9 mouse cellular contexts compared by ENCODE assay signal in the genomic region with DNA sequence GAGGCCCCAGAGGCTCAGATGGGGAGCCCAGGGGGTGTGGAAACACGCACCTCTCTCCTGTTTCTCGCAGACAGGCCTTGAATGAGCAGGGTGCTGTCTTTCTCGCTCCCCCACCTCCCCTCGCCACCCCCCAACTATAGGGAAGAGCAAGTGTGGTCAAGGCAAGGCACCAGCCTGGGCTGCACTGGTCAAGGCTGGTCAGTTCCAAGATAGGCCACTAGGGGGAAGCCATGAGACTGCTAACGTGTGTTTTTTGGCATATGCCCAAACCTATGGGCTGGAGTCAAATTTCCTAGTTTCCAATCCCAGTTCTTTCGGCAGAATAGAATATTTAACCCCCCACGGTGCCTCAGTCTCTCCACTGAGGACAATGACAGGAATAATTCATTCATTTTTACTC. TPM values are rescaled to one million over a fixed set of nuclear protein-coding genes. Genes with fewer than 3 reads are reported as not detected.
DNase-seq lines count a peak whose midpoint lies in the region; ATAC-seq lines count a peak whose summit lies in the region.
"Had no signal": no experiment of that assay in that cellular context is flagged by ENCODE, and none has a peak within 500 bp of the region (broad histone marks: within the 10 kb centered on the region; RNA-seq: fewer than 3 reads in every experiment).

No protein-coding gene starts in this region.

- no peaks in the 10 kb centered on the region for H3K9me3 ChIP-seq in liver, embryonic 13.5 days (replicated peaks)
- H3K9me3 ChIP-seq: heart, embryonic 13.5 days had no signal

- no peak overlapping the region for H3K4me2 ChIP-seq in liver, embryonic 13.5 days
- H3K4me2 ChIP-seq: heart, embryonic 13.5 days had no signal

- no peaks in the 10 kb centered on the region for H3K4me1 ChIP-seq in liver, embryonic 13.5 days (replicated peaks)
- H3K4me1 ChIP-seq: heart, embryonic 13.5 days had no signal

- no peak overlapping the region for H3K27ac ChIP-seq in liver, embryonic 13.5 days
- H3K27ac ChIP-seq: heart, embryonic 13.5 days had no signal

- WGBS in liver, embryonic 13.5 days (ENCODE audit: insufficient replicate concordance) = 4% methylated on average over 7 of the region's 7 CpGs

- no peaks in the 10 kb centered on the region for H3K36me3 ChIP-seq in liver, embryonic 13.5 days
- H3K36me3 ChIP-seq: heart, embryonic 13.5 days had no signal

- H3K9ac ChIP-seq in liver, embryonic 13.5 days = no peak overlapping the region
- H3K9ac ChIP-seq: heart, embryonic 13.5 days had no signal

- ATAC-seq in common myeloid progenitor, adult 5-6 weeks (replicated peaks; ENCODE audit: low read depth, poor library complexity, severe bottlenecking) = peak; percentile 87
- no peak for ATAC-seq in liver, embryonic 13.5 days (ENCODE audit: low read depth)

- H3K4me3 ChIP-seq in liver, embryonic 13.5 days (replicated peaks) = no peak overlapping the region
- H3K4me3 ChIP-seq: heart, embryonic 13.5 days had no signal

- H3K27me3 ChIP-seq in liver, embryonic 13.5 days = no peaks in the 10 kb centered on the region
- H3K27me3 ChIP-seq: heart, embryonic 13.5 days had no signal

- DNase-seq in 416B (ENCODE audit: low read depth) = peak; percentile 42
- peak; percentile 80 for DNase-seq in adipocyte (ENCODE audit: low spot score)
- peak; percentile 67 to 91 for DNase-seq in heart, adult 18-20 months
- peak; percentile 76 to 93 for DNase-seq in kidney, postnatal 36 days
- DNase-seq in liver, embryonic 13.5 days = peak; percentile 3
- DNase-seq in ovary, postnatal 14 days (ENCODE audit: low spot score) = peak; percentile 71
- peak; percentile 57 for DNase-seq in thymus, postnatal 14 days

RNA-seq across cellular contexts. Expression of a gene that starts 12.3 kb away (rescaled TPM):
- not detected in 2 replicates for total RNA-seq in common myeloid progenitor, adult 5-6 weeks (2017)
- total RNA-seq in heart, adult 18-20 months (2021) = not detected
- not detected in 2 replicates for polyA plus RNA-seq in liver, embryonic 13.5 days (2015; fragmentation: Nextera tagmentation; extraction: Ambion mirVana)
- polyA plus RNA-seq: heart, embryonic 13.5 days had no signal

RNA-seq across cellular contexts. Expression of a gene that starts 21.0 kb away (rescaled TPM):
- total RNA-seq in common myeloid progenitor, adult 5-6 weeks (2017) = not detected in 2 replicates
- total RNA-seq in heart, adult 18-20 months (2021) = not detected
- polyA plus RNA-seq in liver, embryonic 13.5 days (2015; fragmentation: Nextera tagmentation; extraction: Ambion mirVana) = not detected in 2 replicates
- polyA plus RNA-seq: heart, embryonic 13.5 days had no signal

RNA-seq across cellular contexts. Expression of a gene that starts 57.8 kb away (rescaled TPM):
- total RNA-seq in common myeloid progenitor, adult 5-6 weeks (2017) = not detected in 2 replicates
- not detected for total RNA-seq in heart, adult 18-20 months (2021)
- 0.07 TPM in 1 of 2 replicates, not detected in the other for polyA plus RNA-seq in liver, embryonic 13.5 days (2015; fragmentation: Nextera tagmentation; extraction: Ambion mirVana)
- polyA plus RNA-seq: heart, embryonic 13.5 days had no signal

Comparison
In these comparisons a context has a peak if more than half of its experiments do, and no peak if none do; other contexts are left out.
1. DNase-seq: peak in every context shown above with its lines; median percentile 84 in kidney, postnatal 36 days; 80 in adipocyte; 79 in heart, adult 18-20 months; 71 in ovary, postnatal 14 days; 57 in thymus, postnatal 14 days; 42 in 416B; 3 in liver, embryonic 13.5 days.